Mouse (Mus musculus) cerebellum, adult 11 months (tissue): ENCODE measurements around the gene Marco.

ENCODE experiments used
- DNase-seq: peaks from one replicate; pipeline ENCODE4 v3.0.0; 2022

Marco gene

GRCm38 (mm10) chr1:120435591-120435990 lies 69.2 kb downstream of the Marco start:
- no peak for DNase-seq

DNA sequence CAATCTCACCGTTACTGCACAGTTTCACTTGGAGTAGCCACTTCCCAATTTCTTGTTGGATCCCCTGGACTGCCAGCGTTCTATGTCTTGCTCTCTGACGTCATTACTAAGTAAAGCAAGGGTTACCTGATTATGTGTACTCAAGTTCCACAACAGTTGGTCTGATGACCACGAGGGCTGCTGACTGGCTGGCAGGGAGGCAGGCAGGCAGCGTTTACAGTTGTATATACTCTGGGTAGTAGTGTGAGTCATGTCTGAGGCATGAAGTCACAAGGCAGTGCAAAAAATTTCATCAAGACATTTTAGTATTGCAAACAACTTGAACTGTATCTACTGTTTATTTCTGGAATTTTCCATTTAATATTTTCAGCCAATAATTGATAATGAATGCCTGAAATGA lies 74.7 kb downstream of the Marco start:
- no peak for DNase-seq

DNA sequence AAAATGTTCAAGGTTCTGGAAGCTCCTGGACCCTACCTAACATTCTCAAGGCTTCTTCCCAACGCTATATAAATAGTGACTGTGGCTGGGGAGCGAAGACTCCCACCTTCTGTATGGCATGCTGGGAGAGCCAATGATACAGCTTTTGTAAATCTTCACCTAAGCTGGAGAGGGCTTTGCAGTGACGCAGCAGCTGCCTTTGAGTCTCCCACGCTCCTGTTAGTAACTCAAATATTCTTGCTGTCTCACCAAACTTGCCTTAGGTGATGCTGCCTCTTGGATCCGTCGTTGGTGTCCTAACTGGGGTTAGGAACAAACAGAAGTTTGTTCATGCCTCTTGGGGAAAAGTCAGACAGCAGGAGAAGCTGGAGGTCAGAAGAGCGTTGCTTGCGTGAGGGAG lies 79.2 kb downstream of the Marco start:
- no peak for DNase-seq
